Mouse (Mus musculus): ENCODE results near the gene C8g. TPM values are rescaled to one million over a fixed set of nuclear protein-coding genes. Genes with fewer than 3 reads are reported as not detected.
A peak's percentile ranks its signal among the peaks of the same experiment; 100 is the strongest.

The C8g gene
- polyA plus RNA-seq, 1 experiment: 1.8 TPM

DNA sequence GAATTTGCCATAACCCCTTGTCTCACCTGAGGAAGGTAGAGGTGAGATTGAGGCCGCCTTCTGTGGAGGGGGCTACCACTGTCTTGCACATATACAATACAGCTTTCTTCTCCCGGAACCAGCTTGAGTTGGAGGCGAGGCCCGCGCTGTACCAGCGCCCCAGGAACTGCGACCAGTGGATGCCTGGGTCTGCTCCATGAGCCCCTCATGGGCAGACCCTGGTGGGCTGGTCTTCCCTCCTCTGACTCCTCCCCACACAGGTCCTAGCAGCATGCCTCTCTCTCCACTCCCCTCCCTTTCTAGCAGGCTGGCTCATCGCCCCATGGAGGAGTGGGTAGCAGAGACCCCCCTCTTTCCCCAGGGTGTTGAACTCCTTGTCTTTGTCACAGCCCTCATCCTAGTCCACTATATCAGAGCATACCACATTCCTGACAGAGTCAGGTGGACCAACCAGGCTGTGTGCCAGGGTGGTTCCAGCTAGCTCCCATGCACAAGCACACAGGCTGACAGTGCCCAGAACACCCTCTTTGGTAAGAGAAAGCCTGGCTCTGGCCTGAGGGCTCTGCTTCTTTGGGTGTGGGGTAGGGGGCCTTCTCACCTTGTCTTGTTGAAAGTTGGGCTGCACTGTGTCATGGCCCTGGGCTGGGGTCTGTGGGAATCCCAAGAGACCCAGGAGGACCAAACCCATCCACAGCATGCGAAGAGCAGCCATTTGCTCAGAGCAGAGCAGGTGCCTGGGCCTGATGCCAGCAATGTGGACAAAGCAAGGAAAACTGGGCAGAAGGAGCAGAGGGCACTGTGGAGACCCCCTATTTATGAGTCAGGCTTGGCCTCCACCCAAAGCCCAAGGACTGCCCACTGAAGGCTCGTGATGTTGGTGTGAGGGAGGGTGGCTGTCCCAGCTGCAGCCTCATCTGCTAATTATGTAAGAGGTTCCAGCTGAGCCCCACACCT is 32.3 kb downstream of the C8g start:
- TF ChIP-seq POLR2A (IDR thresholded peaks at IDR 0.05; ENCODE audit: borderline replicate concordance, low read depth, low read length) (no peak), CTCF (IDR thresholded peaks at IDR 0.05; ENCODE audit: low read depth, low read length) (no peak)
- peaks cover 5% of the 10 kb centered on the region; the same call in 1 of the 2 replicates for H3K4me1 ChIP-seq (ENCODE audit: control insufficient read depth, insufficient read depth, low read length)
- H3K27ac ChIP-seq (ENCODE audit: insufficient read depth, low read depth, low read length): no peak overlapping the region
- H3K4me3 ChIP-seq (ENCODE audit: insufficient read depth, low read length): no peak overlapping the region

DNA sequence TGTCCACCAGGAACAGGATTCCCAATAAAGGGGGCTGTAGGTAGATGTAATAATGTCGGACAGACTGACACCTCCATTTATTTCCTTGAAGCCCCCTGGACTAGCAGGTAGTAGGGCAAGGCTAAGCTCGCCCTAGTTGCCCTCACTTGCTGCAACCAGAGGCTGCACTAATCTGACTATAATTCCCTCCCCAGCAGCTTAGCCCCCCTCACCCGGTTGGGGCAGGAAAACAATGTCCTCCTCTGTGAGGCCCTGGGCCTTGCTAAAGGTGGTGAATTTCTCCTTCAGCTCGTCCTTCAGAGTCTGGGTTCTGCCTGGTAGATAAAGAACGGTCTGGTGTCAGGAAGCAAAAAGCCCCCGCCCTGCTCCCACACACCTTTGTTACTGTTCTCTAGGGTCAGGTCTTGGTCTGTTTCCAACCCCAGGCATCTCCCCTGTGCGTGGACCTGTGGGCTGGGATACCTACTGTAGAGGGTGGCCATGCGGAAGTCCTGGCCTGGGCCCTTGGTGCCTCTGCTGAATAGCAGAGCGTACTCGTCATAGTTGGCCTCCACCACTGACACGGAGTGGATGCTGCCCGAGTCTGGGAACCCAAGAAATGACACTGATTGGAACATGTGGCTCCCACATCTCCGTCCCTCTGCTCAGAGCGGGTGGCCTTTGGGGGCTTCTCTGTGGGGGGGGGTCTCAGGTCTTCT is 33.8 kb downstream of the C8g start:
- no peak overlapping the region for H3K4me3 ChIP-seq (ENCODE audit: insufficient read depth, low read length)
- H3K4me1 ChIP-seq (ENCODE audit: control insufficient read depth, insufficient read depth, low read length): peaks cover 5% of the 10 kb centered on the region; the same call in 1 of the 2 replicates
- no peak for TF ChIP-seq CTCF (IDR thresholded peaks at IDR 0.05; ENCODE audit: low read depth, low read length)
- TF ChIP-seq POLR2A (IDR thresholded peaks at IDR 0.05; ENCODE audit: borderline replicate concordance, low read depth, low read length): no peak
- no peak overlapping the region for H3K27ac ChIP-seq (ENCODE audit: insufficient read depth, low read depth, low read length)

DNA sequence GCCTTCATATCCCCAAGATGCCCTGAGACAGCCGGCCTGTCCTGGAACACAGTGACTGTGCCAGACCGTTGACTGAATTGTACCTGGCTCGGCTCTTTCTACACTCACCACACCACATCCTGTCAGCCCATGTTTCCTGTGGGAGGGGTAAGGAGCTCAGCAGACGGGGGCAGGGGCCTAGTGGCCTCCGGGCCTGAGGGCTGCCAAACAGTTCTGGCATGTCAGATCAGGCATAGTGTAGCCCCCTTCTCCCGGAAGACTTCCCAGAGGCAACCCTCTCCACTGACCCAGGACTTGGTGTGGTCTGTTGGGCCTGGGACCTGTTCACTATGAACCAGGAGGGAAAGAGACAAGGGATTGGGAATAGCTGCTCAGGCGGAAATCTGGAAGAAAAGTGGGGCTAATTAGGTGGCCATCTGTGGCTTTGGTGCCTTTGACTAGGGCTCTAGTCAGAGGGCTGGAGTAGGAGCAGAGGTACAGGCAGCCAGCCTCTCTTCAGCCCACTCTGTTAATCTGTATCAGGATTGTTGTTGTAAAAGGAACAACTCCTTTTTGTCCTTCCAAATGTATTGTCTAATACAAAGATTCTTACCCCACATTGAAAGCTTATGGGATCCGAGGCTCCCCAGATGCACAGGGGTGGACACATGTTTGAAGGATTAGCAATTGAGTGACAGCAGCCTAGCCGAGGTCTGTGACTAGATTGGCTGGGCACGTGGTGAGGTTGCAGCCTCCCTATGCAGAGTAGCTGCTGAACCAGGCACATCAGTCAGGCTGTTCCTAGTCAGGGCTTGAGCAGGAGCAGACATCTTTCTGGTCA is 35.5 kb downstream of the C8g start:
- Histone ChIP-seq H3K4me3 (ENCODE audit: insufficient read depth, low read length) (no peak overlapping the region), H3K4me1 (ENCODE audit: control insufficient read depth, insufficient read depth, low read length) (peaks cover 14% of the 10 kb centered on the region), H3K27ac (ENCODE audit: insufficient read depth, low read depth, low read length) (no peak overlapping the region)
- TF ChIP-seq POLR2A (IDR thresholded peaks at IDR 0.05; ENCODE audit: borderline replicate concordance, low read depth, low read length): no peak

DNA sequence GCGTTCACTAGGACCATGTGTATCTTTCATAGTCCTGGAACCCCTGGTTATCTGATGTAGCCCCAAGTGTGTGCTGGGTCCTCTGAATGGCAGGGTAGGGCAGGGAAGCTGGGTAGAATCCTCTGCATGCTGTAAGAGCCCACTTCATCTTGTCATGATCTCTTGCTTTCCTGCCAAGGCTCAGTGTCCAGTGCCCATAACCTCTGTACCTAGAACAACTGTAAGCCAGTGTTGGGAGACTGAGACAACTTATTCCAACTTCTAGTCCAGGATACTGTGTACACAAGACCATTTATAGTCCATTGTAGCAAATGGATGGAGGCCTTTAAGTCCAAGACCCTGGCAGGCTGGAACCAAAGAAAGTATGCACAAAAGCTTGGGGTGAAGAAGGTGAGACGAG is 36.3 kb downstream of the C8g start:
- Histone ChIP-seq H3K4me3 (ENCODE audit: insufficient read depth, low read length) (no peak overlapping the region), H3K27ac (ENCODE audit: insufficient read depth, low read depth, low read length) (no peak overlapping the region), H3K4me1 (ENCODE audit: control insufficient read depth, insufficient read depth, low read length) (peaks cover 14% of the 10 kb centered on the region)
- TF ChIP-seq POLR2A (IDR thresholded peaks at IDR 0.05; ENCODE audit: borderline replicate concordance, low read depth, low read length): no peak
- no peak for TF ChIP-seq CTCF (IDR thresholded peaks at IDR 0.05; ENCODE audit: low read depth, low read length)

DNA sequence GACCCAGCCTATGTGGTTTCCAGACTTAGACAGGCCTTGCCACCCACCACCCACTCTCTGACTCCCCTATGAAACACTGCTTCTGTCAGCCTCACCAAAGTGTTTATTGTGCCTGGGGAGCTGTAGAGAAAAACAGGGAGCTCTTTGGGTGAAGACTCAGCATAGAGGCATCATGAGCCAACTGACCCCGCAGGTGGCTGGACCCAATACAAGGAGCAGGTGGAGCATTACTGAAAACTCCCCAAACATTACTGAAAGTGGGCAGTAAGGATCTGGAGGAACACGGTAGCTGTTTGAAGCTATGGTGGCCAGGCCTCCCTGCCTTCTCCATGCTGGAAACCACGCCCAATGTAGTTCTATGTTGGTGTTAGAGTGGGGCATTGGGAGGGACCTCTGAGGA is 37.9 kb downstream of the C8g start:
- TF ChIP-seq CTCF (IDR thresholded peaks at IDR 0.05; ENCODE audit: low read depth, low read length) (no peak), POLR2A (IDR thresholded peaks at IDR 0.05; ENCODE audit: borderline replicate concordance, low read depth, low read length) (no peak)
- peaks cover 17% of the 10 kb centered on the region for H3K4me1 ChIP-seq (ENCODE audit: control insufficient read depth, insufficient read depth, low read length)
- no peak overlapping the region for H3K27ac ChIP-seq (ENCODE audit: insufficient read depth, low read depth, low read length)
- no peak overlapping the region for H3K4me3 ChIP-seq (ENCODE audit: insufficient read depth, low read length)

DNA sequence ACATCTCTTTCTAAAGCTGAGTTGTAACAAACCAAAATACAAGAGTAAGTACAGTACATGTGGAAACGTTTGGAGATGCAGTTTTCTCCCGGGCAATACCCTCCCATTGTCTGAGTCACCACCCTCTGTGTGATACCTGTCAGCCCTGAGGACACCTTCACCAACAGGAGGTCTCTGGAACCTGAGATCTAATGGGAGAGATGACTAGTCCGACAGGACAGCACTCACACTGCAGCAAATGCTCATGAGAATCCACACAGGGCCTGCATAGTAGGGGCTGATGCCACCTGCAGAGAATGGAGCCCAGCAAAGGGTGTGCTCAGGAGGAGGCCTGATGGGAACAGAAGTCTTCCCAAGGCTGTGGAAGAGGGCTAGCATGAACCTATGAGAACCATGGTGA is 40.1 kb downstream of the C8g start:
- TF ChIP-seq POLR2A (IDR thresholded peaks at IDR 0.05; ENCODE audit: borderline replicate concordance, low read depth, low read length) (no peak), CTCF (IDR thresholded peaks at IDR 0.05; ENCODE audit: low read depth, low read length) (no peak)
- Histone ChIP-seq H3K4me1 (ENCODE audit: control insufficient read depth, insufficient read depth, low read length) (peaks cover 17% of the 10 kb centered on the region), H3K27ac (ENCODE audit: insufficient read depth, low read depth, low read length) (peak overlapping the region; percentile 77), H3K4me3 (ENCODE audit: insufficient read depth, low read length) (peak overlapping the region; percentile 40)

DNA sequence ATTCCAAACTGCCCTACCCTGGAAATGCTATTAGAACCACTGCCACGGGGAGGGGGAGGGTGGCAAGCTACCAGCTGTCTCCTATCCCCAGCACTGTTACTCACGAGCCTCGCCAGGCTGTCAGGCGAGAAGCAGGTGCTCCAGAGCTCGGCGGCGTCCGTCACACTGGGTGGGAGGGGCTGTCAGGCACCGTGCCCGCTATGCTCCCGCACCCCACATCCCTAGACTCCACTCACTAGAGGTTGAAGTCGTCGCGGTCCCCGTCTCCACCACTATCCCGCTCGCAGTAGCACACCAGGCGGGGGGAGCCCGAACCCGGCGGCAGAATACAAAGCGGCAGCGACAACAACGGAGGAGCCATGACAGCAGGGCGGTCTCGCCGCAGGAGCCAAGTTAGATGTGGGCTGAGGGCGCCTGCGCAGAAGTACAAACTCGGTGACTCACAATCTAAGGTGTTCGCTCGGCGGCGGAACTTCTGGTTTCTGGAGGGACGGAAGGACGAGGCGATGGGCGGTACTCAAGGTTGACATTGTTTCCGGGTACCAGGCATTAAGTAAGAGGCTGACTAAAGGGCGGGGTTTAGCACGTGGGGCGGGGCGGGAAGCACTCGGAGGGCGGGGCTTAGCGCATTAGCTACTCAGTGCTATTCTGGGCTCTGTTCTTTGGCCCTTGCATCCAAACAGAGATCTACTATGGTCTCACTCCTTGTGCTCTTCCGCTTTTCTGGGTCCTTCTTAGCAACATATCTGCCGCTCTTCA is 40.8 kb downstream of the C8g start, which contains the start of gene Paxx:
TSS of gene Paxx (minus strand) at position 544 of the 759 bp plus-strand sequence.
- peaks cover 16% of the 10 kb centered on the region for H3K4me1 ChIP-seq (ENCODE audit: control insufficient read depth, insufficient read depth, low read length)
- H3K4me3 ChIP-seq (ENCODE audit: insufficient read depth, low read length): peak within 1 kb of the TSS; percentile 87
- H3K27ac ChIP-seq (ENCODE audit: insufficient read depth, low read depth, low read length): peak within 1 kb of the TSS; percentile 77
- TF ChIP-seq CTCF (IDR thresholded peaks at IDR 0.05; ENCODE audit: low read depth, low read length) (no peak), POLR2A (IDR thresholded peaks at IDR 0.05; ENCODE audit: borderline replicate concordance, low read depth, low read length) (no peak)

DNA sequence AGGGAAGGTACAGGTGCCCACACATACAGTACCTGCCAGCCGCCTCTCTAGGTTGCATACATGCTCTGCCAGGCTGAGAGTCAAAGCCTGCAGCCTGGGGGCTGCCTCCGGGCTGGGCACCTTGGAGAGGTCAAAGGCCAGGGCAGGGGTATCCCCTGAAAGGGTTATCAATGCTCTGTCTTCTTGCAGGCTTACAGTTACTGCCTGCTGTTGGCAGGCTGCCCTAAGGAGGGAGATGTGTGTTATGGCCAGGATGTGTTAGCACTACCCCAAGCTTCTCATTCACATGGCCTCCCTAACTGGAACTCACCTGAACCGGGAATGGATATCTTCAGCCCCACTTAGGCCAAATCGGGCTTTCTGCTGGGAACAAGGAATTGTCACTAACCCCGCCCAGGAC is 41.4 kb downstream of the C8g start:
- H3K4me3 ChIP-seq (ENCODE audit: insufficient read depth, low read length): peak overlapping the region; percentile 87
- peaks cover 13% of the 10 kb centered on the region for H3K4me1 ChIP-seq (ENCODE audit: control insufficient read depth, insufficient read depth, low read length)
- H3K27ac ChIP-seq (ENCODE audit: insufficient read depth, low read depth, low read length): no peak overlapping the region
- no peak for TF ChIP-seq CTCF (IDR thresholded peaks at IDR 0.05; ENCODE audit: low read depth, low read length)
- no peak for TF ChIP-seq POLR2A (IDR thresholded peaks at IDR 0.05; ENCODE audit: borderline replicate concordance, low read depth, low read length)

DNA sequence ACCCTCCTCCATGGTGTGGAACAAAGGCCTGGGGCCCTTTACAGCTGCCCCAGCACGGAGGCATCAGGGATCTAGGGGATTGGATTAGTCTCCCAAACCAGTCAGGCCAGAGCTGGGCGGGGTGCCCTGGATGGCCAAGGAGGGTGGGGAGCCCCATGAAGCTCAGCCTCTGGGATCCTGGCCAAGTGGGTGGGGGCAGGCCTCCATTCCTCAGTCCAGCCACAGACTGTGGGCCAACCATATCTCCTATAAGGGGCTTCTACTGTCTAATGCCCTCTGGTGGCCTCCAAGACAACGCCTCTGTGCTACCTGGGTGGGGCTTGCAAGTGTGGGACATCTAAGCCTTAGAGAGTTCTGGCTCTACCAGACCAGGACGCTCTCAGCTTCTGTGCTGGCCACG is 42.6 kb downstream of the C8g start:
- no peak overlapping the region for H3K4me3 ChIP-seq (ENCODE audit: insufficient read depth, low read length)
- no peak overlapping the region for H3K27ac ChIP-seq (ENCODE audit: insufficient read depth, low read depth, low read length)
- H3K4me1 ChIP-seq (ENCODE audit: control insufficient read depth, insufficient read depth, low read length): peaks cover 13% of the 10 kb centered on the region
- TF ChIP-seq POLR2A (IDR thresholded peaks at IDR 0.05; ENCODE audit: borderline replicate concordance, low read depth, low read length) (no peak), CTCF (IDR thresholded peaks at IDR 0.05; ENCODE audit: low read depth, low read length) (no peak)

Data from bone marrow macrophage, adult 2 months (primary cell).